Mouse (Mus musculus): ENCODE measurements around the gene Brk1. TPM values are rescaled to one million over a fixed set of nuclear protein-coding genes. Genes with fewer than 3 reads are reported as not detected.

The Brk1 gene
- 221 and 230 TPM in 2 replicates for polyA plus RNA-seq (2015; fragmentation: Nextera tagmentation; extraction: Ambion mirVana)

GRCm38 (mm10) chr6:113604432-113605223 lies at the start of gene Brk1:
Gene Brk1, plus strand, starts transcription at chr6:113604772.
- under 1% methylated on average over 63 of the region's 65 CpGs for WGBS
- Histone ChIP-seq H3K27me3 (no peaks in the 10 kb centered on the region), H3K4me2 (replicated peaks) (peak within 1 kb of the TSS; percentile 61), H3K9ac (peak within 1 kb of the TSS; percentile 87), H3K9me3 (replicated peaks) (no peaks in the 10 kb centered on the region), H3K27ac (replicated peaks) (peak within 1 kb of the TSS; percentile 85; the same call in 1 of the 2 replicates), H3K36me3 (0 out of 2 replicates have a peak, but pooled peaks cover 5% of the 10 kb centered on the region), H3K4me3 (replicated peaks) (peak within 1 kb of the TSS; percentile 93), H3K4me1 (peaks cover 17% of the 10 kb centered on the region)
- ATAC-seq (ENCODE audit: insufficient number of reproducible peaks, low FRiP score, low TSS enrichment, low read depth): peak; percentile 89

DNA sequence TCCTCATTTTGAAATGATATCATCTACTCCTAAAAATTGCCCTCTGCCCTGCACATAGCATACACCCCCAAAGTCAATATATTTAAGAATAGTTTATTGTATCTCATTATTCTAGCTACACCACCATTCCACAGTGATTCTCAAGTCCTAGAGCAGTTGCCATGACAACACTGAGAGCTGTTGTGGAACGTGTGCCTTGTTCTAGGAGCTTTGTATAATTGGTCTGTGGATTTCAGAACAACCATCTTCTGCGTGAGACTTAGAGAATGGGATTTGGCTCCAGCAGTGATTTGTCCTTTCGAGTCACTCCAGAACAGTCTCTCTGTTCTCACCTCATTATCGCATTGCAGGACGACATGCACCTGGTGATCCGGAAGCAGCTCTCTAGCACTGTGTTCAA lies 44.8 kb upstream of the Brk1 start:
- no peaks in the 10 kb centered on the region for H3K4me1 ChIP-seq

GRCm38 (mm10) chr6:113564557-113564956 lies 40.0 kb upstream of the Brk1 start:
- H3K9ac ChIP-seq: no peak overlapping the region
- 67% methylated on average over 1 of the region's 1 CpGs for WGBS
- no peak overlapping the region for H3K4me2 ChIP-seq (replicated peaks)
- H3K4me1 ChIP-seq: no peaks in the 10 kb centered on the region
- ATAC-seq (ENCODE audit: insufficient number of reproducible peaks, low FRiP score, low TSS enrichment, low read depth): no peak
- H3K9me3 ChIP-seq (replicated peaks): no peaks in the 10 kb centered on the region
- H3K27me3 ChIP-seq: no peaks in the 10 kb centered on the region
- no peak overlapping the region for H3K27ac ChIP-seq (replicated peaks)
- no peak overlapping the region for H3K4me3 ChIP-seq (replicated peaks)
- peaks cover 14% of the 10 kb centered on the region; the same call in 1 of the 2 replicates for H3K36me3 ChIP-seq

More for the DNA sequence above, 44.8 kb upstream of the Brk1 start:
- H3K36me3 ChIP-seq: peaks cover 8% of the 10 kb centered on the region; the same call in 1 of the 2 replicates
- H3K4me3 ChIP-seq (replicated peaks): no peak overlapping the region
- no peak overlapping the region for H3K4me2 ChIP-seq (replicated peaks)
- H3K9me3 ChIP-seq (replicated peaks): no peaks in the 10 kb centered on the region
- H3K27me3 ChIP-seq: no peaks in the 10 kb centered on the region
- no peak overlapping the region for H3K9ac ChIP-seq
- no peak for ATAC-seq (ENCODE audit: insufficient number of reproducible peaks, low FRiP score, low TSS enrichment, low read depth)
- WGBS: 89% methylated on average over 6 of the region's 6 CpGs
- no peak overlapping the region for H3K27ac ChIP-seq (replicated peaks)

- no peak overlapping the region for H3K9ac ChIP-seq
- ATAC-seq (ENCODE audit: insufficient number of reproducible peaks, low FRiP score, low TSS enrichment, low read depth): no peak
Measured at GRCm38 (mm10) chr6:113576044-113576443, 28.5 kb upstream of the Brk1 start.

GRCm38 (mm10) chr6:113579306-113579705 lies 25.3 kb upstream of the Brk1 start:
- no peaks in the 10 kb centered on the region for H3K9me3 ChIP-seq (replicated peaks)
- H3K27me3 ChIP-seq: no peaks in the 10 kb centered on the region
- no peak overlapping the region for H3K27ac ChIP-seq (replicated peaks)
- no peak overlapping the region for H3K9ac ChIP-seq
- no peak overlapping the region for H3K4me2 ChIP-seq (replicated peaks)
- no peak overlapping the region for H3K4me3 ChIP-seq (replicated peaks)
- WGBS: 96% methylated on average over 3 of the region's 3 CpGs
- peaks cover 16% of the 10 kb centered on the region for H3K36me3 ChIP-seq
- no peaks in the 10 kb centered on the region for H3K4me1 ChIP-seq
- ATAC-seq (ENCODE audit: insufficient number of reproducible peaks, low FRiP score, low TSS enrichment, low read depth): no peak

More at GRCm38 (mm10) chr6:113576044-113576443, 28.5 kb upstream of the Brk1 start:
- Histone ChIP-seq H3K27me3 (no peaks in the 10 kb centered on the region), H3K36me3 (peaks cover 8% of the 10 kb centered on the region), H3K4me2 (replicated peaks) (no peak overlapping the region), H3K27ac (replicated peaks) (no peak overlapping the region), H3K4me3 (replicated peaks) (no peak overlapping the region), H3K4me1 (no peaks in the 10 kb centered on the region), H3K9me3 (replicated peaks) (no peaks in the 10 kb centered on the region)
- WGBS: 95% methylated on average over 6 of the region's 6 CpGs

DNA sequence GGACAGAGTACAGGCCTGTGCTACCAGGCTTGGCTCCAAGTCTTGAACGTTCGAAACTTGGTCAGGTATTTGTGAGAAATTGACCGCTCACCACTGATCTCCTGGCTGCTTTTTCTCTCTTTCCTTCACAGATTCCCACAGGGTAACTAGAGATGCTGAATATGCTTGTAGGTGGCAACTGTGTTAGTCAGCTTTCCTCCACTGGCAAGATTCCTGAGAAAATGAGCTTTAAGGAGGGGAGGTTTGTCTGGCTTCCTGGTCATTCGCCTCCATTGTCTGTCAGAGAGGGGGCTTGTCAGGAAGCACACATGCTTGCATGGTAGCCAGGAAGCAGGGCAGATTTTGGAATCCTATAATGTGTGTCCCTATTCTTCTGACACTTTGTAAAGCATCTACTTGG lies 21.5 kb upstream of the Brk1 start:
- Histone ChIP-seq H3K27me3 (no peaks in the 10 kb centered on the region), H3K4me2 (replicated peaks) (no peak overlapping the region), H3K36me3 (peaks cover 8% of the 10 kb centered on the region; the same call in 1 of the 2 replicates), H3K27ac (replicated peaks) (no peak overlapping the region), H3K9ac (no peak overlapping the region), H3K4me1 (no peaks in the 10 kb centered on the region), H3K9me3 (replicated peaks) (no peaks in the 10 kb centered on the region), H3K4me3 (replicated peaks) (no peak overlapping the region)
- 88% methylated on average over 4 of the region's 4 CpGs for WGBS
- ATAC-seq (ENCODE audit: insufficient number of reproducible peaks, low FRiP score, low TSS enrichment, low read depth): no peak

- Histone ChIP-seq H3K4me1 (no peaks in the 10 kb centered on the region), H3K9ac (no peak overlapping the region), H3K27me3 (no peaks in the 10 kb centered on the region), H3K4me2 (replicated peaks) (no peak overlapping the region), H3K36me3 (peaks cover 8% of the 10 kb centered on the region; the same call in 1 of the 2 replicates), H3K27ac (replicated peaks) (no peak overlapping the region), H3K9me3 (replicated peaks) (no peaks in the 10 kb centered on the region), H3K4me3 (replicated peaks) (no peak overlapping the region)
- ATAC-seq (ENCODE audit: insufficient number of reproducible peaks, low FRiP score, low TSS enrichment, low read depth): no peak
- WGBS: 89% methylated on average over 5 of the region's 5 CpGs
Measured at GRCm38 (mm10) chr6:113585065-113585464, 19.5 kb upstream of the Brk1 start.

DNA sequence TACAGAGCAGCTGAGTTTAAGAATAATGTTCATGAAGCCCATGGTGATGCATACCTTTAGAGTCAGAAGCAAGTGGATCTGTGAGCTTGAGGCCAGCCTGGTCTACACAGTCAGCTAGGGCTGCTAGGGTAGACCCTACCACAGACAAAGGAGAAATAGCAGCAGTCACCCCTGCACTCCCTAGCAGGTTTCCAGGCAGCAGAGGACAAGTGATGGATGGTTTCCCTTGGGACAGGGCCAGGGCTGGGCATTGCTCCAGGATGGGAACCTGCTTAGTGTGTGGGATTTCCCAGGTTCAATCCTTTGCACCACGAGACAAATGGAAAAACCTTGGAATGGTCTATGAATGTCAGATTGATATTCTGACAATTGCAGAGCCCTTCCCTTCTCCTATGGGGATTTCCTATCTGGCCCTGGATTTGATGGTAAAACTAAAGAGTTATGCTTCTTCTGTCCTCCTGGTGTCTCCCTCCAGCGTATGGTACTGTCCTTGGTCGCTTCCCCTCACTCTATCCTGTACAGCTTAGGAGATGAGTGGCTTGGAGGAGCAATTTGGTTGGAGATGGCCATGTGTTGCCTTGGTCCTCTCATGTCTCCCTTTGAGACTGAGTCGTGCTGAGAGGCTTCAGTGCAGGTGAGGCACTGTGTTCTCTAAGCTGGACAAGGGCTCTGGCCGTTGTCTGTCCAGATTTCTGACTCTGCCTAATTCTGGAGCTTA lies 17.9 kb upstream of the Brk1 start:
- no peak overlapping the region for H3K9ac ChIP-seq
- no peaks in the 10 kb centered on the region for H3K9me3 ChIP-seq (replicated peaks)
- no peak overlapping the region for H3K4me3 ChIP-seq (replicated peaks)
- no peak overlapping the region for H3K27ac ChIP-seq (replicated peaks)
- H3K27me3 ChIP-seq: no peaks in the 10 kb centered on the region
- no peak for ATAC-seq (ENCODE audit: insufficient number of reproducible peaks, low FRiP score, low TSS enrichment, low read depth)
- no peak overlapping the region for H3K4me2 ChIP-seq (replicated peaks)
- no peaks in the 10 kb centered on the region for H3K4me1 ChIP-seq
- peaks cover 8% of the 10 kb centered on the region; the same call in 1 of the 2 replicates for H3K36me3 ChIP-seq
- 70% methylated on average over 5 of the region's 5 CpGs for WGBS

- Histone ChIP-seq H3K4me1 (no peaks in the 10 kb centered on the region), H3K9ac (no peak overlapping the region), H3K4me3 (replicated peaks) (no peak overlapping the region), H3K9me3 (replicated peaks) (no peaks in the 10 kb centered on the region), H3K4me2 (replicated peaks) (no peak overlapping the region), H3K27me3 (no peaks in the 10 kb centered on the region), H3K36me3 (no peaks in the 10 kb centered on the region), H3K27ac (replicated peaks) (no peak overlapping the region)
- WGBS: 85% methylated on average over 2 of the region's 2 CpGs
- no peak for ATAC-seq (ENCODE audit: insufficient number of reproducible peaks, low FRiP score, low TSS enrichment, low read depth)
Measured at GRCm38 (mm10) chr6:113592637-113593036, 11.9 kb upstream of the Brk1 start.

DNA sequence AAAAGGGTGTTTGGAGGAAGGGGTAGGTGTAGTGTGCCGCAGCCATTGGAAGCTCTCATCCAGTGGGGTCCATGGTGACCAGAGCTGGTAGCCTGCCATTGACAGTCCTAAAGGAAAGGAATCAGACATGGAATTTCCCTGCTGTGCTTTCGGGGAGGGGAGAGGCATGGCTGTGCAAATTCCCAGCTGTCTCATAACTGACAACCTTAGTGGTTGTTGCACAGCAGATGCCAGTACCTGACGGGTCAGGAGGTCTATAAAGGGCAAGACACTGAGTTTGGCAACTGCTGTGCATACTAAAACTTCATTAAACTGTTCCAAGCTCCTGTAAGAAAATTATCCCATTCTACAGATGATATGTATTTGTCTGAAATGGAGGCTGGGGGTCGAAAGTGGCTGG lies 6.6 kb upstream of the Brk1 start:
- Histone ChIP-seq H3K4me1 (no peaks in the 10 kb centered on the region), H3K4me3 (replicated peaks) (no peak overlapping the region), H3K27me3 (no peaks in the 10 kb centered on the region), H3K36me3 (no peaks in the 10 kb centered on the region), H3K9me3 (replicated peaks) (no peaks in the 10 kb centered on the region), H3K4me2 (replicated peaks) (no peak overlapping the region), H3K27ac (replicated peaks) (no peak overlapping the region), H3K9ac (no peak overlapping the region)
- ATAC-seq (ENCODE audit: insufficient number of reproducible peaks, low FRiP score, low TSS enrichment, low read depth): no peak
- WGBS: 86% methylated on average over 4 of the region's 4 CpGs

GRCm38 (mm10) chr6:113599833-113600232 lies 4.7 kb upstream of the Brk1 start:
- Histone ChIP-seq H3K4me3 (replicated peaks) (no peak overlapping the region), H3K9ac (no peak overlapping the region), H3K27ac (replicated peaks) (no peak overlapping the region), H3K9me3 (replicated peaks) (no peaks in the 10 kb centered on the region), H3K4me1 (no peaks in the 10 kb centered on the region), H3K27me3 (no peaks in the 10 kb centered on the region), H3K36me3 (no peaks in the 10 kb centered on the region), H3K4me2 (replicated peaks) (no peak overlapping the region)
- ATAC-seq (ENCODE audit: insufficient number of reproducible peaks, low FRiP score, low TSS enrichment, low read depth): no peak
- WGBS: 59% methylated on average over 5 of the region's 5 CpGs

All from embryonic facial prominence, embryonic 15.5 days (tissue).